Mouse (Mus musculus) small intestine, adult 2 months (tissue): ENCODE results near the gene Aes.

Experiments used
- CTCF ChIP-seq: fragments of 200-500 bp; IDR thresholded peaks from 2 replicates; pipeline ENCODE4 v1.5.1; 2012; ENCODE audit warnings: low read depth, mild to moderate bottlenecking, control low read depth, inconsistent platforms, low read length, moderate library complexity, mixed read lengths; ENCODE audit not compliant: insufficient replicate concordance, insufficient read length; ENCODE audit errors: extremely low read depth
- POLR2A ChIP-seq: fragments of 200-500 bp; IDR thresholded peaks from 2 replicates; pipeline ENCODE4 v1.6.1; 2012; ENCODE audit warnings: low read depth, mild to moderate bottlenecking, control low read depth, inconsistent platforms, low read length, moderate library complexity

- TF ChIP-seq CTCF = no peak
- no peak; the same call in 1 of the 2 replicates for TF ChIP-seq POLR2A
Observed at GRCm38 (mm10) chr10:81572975-81573374, 13.7 kb downstream of the Aes start.
